Mouse (Mus musculus) E14TG2a.4 (cell line): ENCODE data around the gene Fnip1.

ENCODE experiments used
- H3K27me3 ChIP-seq: 2 replicates; pipeline ENCODE4 v1.6.1; 2014; ENCODE audit warnings: low read length, control low read depth; ENCODE audit not compliant: insufficient read depth
- H3K36me3 ChIP-seq: 2 replicates; pipeline ENCODE4 v1.6.1; 2014; ENCODE audit warnings: low read length, control low read depth; ENCODE audit not compliant: insufficient read depth
- H3K4me1 ChIP-seq: replicated peaks from 2 replicates; pipeline ENCODE4 v1.6.1; 2014; ENCODE audit warnings: low read depth, low read length, control low read depth
- H3K4me3 ChIP-seq: replicated peaks from 2 replicates; pipeline ENCODE4 v1.5.1; 2014; ENCODE audit warnings: mild to moderate bottlenecking, low read length
- H3K9me3 ChIP-seq: 2 replicates; pipeline ENCODE4 v1.6.1; 2014; ENCODE audit warnings: low read length, control low read depth
- CTCF ChIP-seq: conservative IDR thresholded peaks from 2 replicates; pipeline ENCODE4 v1.5.1; 2014; ENCODE audit warnings: low read length
- NANOG ChIP-seq: IDR thresholded peaks from 2 replicates; pipeline ENCODE4 v1.6.1; 2014; ENCODE audit warnings: borderline replicate concordance, low read length, mixed read lengths
- POU5F1 ChIP-seq: IDR thresholded peaks from 2 replicates; pipeline ENCODE4 v1.6.1; 2014; ENCODE audit warnings: low read length, borderline replicate concordance

Fnip1 gene

GRCm38 (mm10) chr11:54539486-54539885 is 101.5 kb downstream of the Fnip1 start:
- H3K4me1 ChIP-seq = peaks cover 9% of the 10 kb centered on the region; the same call in 1 of the 2 replicates
- H3K27me3 ChIP-seq = no peaks in the 10 kb centered on the region
- H3K4me3 ChIP-seq = no peak overlapping the region
- H3K36me3 ChIP-seq = no peaks in the 10 kb centered on the region
- TF ChIP-seq CTCF = no peak
- TF ChIP-seq NANOG = no peak
- no peaks in the 10 kb centered on the region for H3K9me3 ChIP-seq

GRCm38 (mm10) chr11:54540328-54540727 is 102.3 kb downstream of the Fnip1 start:
- H3K4me3 ChIP-seq = no peak overlapping the region
- H3K9me3 ChIP-seq = no peaks in the 10 kb centered on the region
- no peaks in the 10 kb centered on the region for H3K36me3 ChIP-seq
- peaks cover 9% of the 10 kb centered on the region; the same call in 1 of the 2 replicates for H3K4me1 ChIP-seq
- TF ChIP-seq NANOG (no peak), POU5F1 (no peak)
- H3K27me3 ChIP-seq = no peaks in the 10 kb centered on the region

- H3K27me3 ChIP-seq = no peaks in the 10 kb centered on the region
- peaks cover 9% of the 10 kb centered on the region; the same call in 1 of the 2 replicates for H3K4me1 ChIP-seq
- H3K9me3 ChIP-seq = no peaks in the 10 kb centered on the region
- TF ChIP-seq POU5F1 = no peak
- TF ChIP-seq NANOG = no peak
- TF ChIP-seq CTCF = no peak
- H3K36me3 ChIP-seq = peaks cover 3% of the 10 kb centered on the region; the same call in 1 of the 2 replicates
- no peak overlapping the region for H3K4me3 ChIP-seq
Measured at GRCm38 (mm10) chr11:54542414-54542813, 104.4 kb downstream of the Fnip1 start.

GRCm38 (mm10) chr11:54554970-54555369 is 117.0 kb downstream of the Fnip1 start:
- no peak for TF ChIP-seq NANOG
- TF ChIP-seq POU5F1 = no peak
- TF ChIP-seq CTCF = no peak
- H3K27me3 ChIP-seq = no peaks in the 10 kb centered on the region
- no peaks in the 10 kb centered on the region for H3K9me3 ChIP-seq
- H3K4me3 ChIP-seq = no peak overlapping the region
- no peaks in the 10 kb centered on the region; the same call in 1 of the 2 replicates for H3K36me3 ChIP-seq
- no peaks in the 10 kb centered on the region for H3K4me1 ChIP-seq

- no peaks in the 10 kb centered on the region for H3K27me3 ChIP-seq
- no peaks in the 10 kb centered on the region for H3K9me3 ChIP-seq
- no peak for TF ChIP-seq NANOG
- TF ChIP-seq CTCF = no peak
- TF ChIP-seq POU5F1 = no peak
- no peaks in the 10 kb centered on the region for H3K4me1 ChIP-seq
- H3K36me3 ChIP-seq = no peaks in the 10 kb centered on the region
- H3K4me3 ChIP-seq = no peak overlapping the region
Measured at GRCm38 (mm10) chr11:54562761-54563160, 124.8 kb downstream of the Fnip1 start.
